Mouse (Mus musculus) urinary bladder, postnatal 25 days (tissue): ENCODE results near the gene Tob2.

Experiments used
- DNase-seq: peaks from one replicate; pipeline ENCODE4 v3.0.0; 2022; ENCODE audit warnings: low spot score

The Tob2 gene

DNA sequence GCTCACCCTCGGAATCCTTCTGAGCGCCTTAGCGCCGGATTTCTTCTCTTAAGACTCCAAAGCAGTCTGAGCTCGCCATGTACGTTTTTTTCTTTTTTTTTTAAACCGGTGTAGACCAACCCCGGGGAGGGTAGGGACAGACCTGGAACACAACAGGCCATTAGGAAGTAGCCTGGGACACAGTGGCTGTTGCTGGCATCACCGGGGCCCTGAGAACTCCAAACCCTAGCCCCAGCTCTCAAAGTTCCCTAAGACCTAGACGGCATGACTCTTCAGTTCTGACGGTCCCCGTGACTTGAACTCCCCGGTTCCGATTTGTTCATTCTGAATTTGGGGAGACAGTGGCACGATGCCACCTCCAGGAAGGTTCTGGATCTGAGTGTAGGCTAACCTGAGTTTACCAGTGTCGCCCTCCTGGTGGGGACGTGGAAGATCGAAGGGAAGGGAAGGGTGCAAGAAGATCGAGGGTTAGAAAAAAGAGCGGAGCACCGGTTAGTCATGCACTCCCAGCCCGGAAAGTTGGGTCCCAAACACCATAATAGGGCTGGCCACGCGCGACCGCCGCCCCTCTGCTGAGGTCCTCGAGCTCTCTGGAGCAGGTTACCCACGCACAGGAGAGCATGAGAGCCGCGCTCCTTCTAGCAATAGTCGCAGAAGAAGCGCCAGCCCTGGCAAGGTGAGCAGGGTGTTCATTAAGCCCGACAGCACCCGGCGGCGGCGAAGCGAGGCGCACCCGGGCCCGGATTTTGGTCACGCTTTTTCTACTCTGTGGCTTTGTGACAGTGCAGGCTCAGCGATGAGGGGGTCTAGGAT lies at the start of gene Tob2:
Gene Tob2, minus strand, starts transcription at position 280 of the 813 bp plus-strand sequence.
- DNase-seq, result peak; percentile 51

DNA sequence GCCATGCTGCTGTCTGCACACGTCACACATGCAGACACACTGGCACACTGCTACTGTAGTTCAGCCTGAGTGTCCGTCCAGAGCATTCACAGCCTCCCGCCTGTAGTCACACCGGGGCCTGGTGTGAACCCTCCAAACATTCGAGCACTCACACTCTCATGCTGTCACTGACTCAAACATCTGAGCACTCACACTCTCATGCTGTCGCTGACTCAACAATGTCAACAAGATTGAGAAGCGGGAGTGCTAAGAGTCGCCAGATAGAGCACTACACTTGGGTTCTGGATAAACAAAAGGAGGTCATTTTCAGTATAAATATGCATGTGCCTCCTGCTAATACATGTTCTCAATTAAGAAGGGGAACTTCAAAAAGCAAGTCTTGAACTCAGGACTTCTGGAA lies 49.4 kb upstream of the Tob2 start:
- DNase-seq, result no peak

DNA sequence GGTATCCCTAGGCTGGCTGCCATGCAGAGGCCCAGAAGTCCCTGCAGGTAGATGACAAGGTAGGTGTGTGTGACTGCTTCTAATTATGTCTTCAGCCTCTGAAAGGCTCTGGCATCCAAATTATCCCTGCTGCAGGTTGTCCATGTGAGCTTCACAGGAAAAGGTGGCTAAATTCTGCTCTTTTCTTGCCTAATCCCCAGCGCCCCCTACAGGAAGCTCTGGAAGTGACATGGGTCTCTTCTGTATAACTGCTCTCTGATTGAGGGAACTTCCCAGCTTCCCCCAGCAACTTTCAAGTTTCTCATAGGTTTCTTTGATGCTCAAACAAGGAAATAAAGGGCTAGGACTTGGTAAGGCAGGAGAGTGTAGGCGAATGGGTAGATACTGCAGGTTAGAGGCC lies 46.3 kb upstream of the Tob2 start:
- DNase-seq, result peak; percentile 69

DNA sequence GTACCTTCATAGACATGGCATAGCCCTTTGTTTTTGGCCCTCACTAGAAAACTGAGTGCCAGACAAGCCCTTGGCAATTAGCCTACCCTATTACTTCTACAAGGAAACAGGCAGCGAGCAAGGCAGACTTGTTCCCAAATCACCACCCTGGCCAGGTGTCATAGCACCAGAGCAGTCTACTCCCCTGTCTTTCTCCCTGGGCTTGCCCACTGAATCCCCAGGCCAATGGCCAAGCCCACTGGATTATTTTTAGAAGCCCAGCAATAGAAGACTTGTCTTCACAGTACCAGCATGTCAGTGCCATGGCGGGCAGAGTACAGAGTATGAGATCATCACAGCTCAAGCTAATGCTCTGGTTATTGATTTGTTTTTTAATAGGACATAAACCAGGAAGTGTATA lies 40.2 kb upstream of the Tob2 start:
- DNase-seq, result no peak

DNA sequence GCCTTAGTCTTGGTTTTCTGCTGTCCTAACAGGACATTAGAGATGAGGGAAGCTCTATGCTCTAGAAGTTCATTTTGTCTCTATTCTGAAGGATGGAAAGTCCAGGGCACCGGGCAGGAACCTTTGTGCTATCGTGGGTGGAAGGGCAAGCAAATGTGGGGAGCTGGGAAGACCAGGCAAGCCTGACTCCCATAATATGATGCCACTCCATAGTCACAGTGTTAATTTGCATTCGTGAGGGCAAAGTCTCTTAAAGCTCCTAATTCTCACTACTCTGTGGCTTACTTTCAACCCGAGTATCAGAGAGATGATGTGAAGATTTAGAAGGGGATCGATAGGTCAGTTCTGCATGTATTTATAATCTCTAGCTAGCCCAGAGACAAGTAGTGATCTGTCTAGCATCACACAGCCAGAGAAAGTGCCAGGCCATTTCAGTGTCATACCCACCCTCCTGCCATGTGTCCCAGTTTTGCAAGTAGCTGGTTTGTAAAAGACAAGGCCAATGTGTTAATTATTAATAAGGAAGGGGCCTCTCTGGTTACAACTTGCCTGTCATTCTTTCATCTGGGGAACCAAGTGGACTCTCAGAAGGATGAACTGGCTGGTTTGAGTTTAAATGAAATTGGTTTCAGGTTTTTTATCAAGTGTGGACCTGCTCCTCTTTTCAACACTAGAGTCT lies 39.1 kb upstream of the Tob2 start:
- no peak for DNase-seq

DNA sequence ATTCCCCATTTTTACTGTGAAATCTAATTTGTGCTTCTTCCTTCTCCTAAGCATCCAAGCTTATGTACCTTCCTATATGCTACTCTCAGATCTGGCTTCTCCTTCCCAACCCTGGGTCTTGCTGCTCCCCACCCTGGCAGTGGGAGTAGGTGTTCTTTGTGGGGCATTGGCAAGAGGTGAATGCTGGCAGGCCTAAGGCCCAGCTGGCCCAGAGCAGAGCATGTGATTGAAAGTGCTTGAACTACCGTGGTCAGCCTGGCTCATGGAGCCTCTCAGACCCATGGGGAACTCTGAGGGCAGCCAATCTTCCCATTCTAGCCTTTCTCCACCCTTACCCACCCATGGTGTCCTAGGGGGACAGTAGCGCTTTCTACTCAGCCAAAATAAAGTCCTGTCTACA lies 37.8 kb upstream of the Tob2 start:
- no peak for DNase-seq

DNA sequence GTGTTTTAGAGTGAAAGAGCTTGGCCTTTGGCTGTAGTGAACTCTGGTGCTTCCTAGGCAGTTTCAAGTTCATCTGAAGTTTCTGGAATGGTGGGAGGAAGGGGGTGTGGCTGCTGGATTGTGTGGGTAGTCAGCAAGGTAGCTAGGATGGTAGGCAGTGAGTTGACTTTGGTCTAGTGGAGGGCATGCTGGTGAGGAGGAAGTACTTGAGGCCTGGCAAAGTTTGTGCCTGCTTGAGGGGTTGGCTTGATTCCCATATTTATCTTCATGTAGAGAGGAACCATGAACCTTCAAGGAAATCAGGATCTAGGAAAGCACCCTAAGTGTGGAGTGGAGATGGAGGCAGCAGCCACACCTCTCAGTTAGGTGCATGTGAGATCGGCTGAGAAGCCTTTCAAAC lies 35.4 kb upstream of the Tob2 start:
- DNase-seq, result no peak

DNA sequence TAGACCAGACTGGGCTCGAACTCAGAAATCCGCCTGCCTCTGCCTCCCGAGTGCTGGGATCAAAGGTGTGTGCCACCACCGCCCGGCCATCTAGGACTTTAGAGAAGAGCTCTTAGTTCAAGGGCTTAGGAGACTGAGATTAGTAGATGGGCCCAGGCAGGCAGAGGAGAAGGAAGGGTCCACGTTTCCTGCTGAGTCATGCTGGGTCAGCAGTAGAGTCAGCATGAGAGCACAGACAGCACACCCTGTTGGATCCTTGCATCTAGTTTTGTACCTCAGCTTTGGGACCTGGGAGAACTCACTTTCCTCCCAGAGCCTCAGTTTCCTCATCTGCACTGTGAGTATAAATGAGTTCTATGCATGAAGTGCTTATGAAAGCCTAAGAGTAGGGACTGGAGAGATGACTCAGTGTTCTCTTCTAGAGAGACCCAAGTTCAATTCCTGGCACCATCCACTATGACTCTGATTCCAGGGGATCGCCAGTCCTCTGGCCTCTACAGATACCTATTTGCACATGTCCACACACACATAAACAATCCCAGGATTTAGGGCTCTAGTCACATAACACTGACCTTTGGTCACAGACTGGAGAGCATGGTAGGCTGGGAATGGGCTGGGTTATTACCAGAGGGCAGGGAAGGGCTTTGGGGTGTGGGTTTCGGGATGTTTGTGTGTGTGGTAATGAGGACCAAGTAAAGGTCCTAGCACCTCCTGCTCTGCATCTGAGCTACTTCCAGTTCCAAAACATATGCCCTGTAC lies 33.4 kb upstream of the Tob2 start:
- no peak for DNase-seq

DNA sequence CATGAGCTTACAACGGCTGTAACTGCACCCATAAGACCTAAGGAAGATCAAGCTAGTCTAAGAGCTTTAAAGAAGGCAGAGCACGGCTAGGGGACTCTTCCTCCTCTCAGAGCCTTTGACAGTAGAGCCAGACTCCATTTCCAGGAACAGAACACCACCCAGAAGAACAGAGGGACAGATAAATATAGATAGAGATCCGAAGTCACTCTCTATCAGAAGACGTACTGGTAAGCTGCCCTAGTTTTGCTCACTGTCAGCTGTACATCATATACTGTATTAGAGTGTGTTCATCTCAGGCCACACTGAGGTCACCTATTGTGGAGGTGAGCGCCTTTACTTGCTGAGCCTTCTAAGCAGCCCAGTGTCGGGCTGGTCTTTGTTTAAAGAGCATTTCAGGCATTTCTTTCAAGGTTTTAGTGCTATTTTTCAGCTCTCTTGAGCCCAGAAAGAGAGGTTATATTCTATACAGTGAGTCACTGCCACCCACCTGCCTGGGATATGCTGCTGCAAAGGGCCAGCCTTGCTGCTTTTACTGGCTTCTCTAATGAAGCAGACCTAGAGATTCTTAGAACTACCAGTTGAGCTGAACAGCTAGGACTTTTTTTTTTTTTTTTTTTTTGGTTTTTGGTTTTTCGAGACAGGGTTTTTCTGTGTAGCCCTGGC lies 32.7 kb upstream of the Tob2 start:
- no peak for DNase-seq

DNA sequence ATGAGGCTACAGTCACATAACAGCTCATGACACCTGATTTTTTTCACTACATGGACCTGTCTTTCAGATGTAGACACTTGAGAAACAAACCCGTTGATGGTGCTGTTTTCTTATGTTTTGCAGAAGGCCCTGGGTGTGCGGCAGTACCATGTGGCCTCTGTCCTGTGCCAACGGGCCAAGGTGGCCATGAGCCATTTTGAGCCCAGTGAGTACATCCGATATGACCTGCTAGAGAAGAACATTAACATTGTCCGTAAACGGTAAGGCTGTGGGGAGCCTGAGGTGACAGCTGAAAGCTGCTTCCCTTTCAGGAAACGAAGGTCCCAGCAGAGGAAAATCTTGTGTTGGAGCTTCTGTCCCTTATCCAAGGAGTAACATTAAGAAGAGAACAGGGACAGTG lies 30.6 kb upstream of the Tob2 start:
- DNase-seq, result no peak

DNA sequence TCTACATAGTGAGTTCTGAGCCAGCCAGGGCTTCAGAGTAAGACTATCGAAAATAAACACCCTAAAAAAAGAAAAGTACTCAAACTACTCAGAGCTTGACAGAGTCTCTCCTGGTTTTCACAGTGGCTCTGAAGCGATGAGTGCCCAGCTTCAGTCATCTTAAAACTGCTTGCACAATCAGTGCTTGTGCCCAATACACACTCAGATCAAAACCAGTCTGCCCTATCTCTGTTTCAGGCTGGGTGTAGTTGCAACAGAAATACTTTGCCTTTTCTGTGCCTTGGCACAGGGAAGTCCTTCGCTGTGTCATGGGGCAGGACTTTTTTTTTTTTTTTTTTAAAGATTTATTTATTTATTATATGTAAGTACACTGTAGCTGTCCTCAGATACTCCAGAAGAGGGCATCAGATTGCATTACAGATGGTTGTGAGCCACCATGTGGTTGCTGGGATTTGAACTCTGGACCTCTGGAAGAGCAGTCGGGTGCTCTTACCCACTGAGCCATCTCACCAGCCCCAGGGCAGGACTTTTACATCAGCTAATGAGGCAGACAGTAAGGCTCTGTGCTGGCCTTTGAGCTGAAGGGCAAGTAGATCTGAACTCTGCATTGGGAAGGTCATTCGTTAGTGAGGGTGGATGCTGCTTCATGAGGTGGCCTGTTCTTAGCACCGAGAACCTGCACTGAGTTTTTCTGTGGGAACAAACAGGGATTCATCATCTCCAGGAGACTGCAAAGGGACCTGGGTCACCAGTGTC lies 28.4 kb upstream of the Tob2 start:
- DNase-seq, result no peak

DNA sequence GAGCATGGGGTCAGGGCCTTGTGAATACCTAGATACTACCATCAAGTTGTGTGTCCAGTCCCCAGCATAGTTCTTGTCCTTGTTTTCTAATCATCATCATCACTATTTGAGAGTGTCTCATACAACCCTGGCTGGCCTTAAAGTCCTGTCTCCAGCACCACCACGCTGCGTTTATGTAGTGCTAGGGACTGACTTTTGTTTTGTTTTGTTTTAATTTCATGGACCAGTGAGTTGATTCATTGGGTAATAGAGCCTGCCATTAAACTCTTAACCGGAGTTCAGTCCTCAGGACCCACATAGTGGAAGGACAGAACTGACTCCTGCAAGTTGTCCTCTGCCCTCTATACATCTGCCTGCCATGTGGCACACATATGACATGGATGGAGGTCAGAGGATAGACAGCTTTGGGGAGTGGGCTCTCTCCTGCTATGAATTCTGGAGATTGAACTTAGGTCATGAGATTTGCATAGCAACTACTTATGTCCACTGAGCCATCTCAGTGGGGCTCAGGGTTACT lies 26.9 kb upstream of the Tob2 start:
- no peak for DNase-seq

DNA sequence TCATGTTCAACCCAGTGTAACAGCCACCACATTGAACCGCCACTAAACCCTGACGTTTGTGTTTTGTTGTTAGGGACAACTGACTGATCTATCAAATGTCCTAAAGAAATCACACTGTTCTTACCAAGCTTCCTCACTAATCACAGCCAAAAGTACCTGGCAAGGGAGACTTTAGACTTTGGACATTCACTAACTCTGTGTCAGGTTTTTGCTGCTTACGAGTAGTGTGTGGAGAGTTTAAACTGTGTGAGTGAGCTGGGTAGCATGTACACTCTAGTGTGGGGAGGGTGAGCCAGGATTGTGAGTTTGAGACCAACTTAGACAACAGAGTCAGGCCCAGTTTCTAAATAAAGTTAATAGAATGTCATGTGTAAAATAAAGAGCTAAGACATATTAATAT lies 23.8 kb upstream of the Tob2 start:
- DNase-seq, result no peak

DNA sequence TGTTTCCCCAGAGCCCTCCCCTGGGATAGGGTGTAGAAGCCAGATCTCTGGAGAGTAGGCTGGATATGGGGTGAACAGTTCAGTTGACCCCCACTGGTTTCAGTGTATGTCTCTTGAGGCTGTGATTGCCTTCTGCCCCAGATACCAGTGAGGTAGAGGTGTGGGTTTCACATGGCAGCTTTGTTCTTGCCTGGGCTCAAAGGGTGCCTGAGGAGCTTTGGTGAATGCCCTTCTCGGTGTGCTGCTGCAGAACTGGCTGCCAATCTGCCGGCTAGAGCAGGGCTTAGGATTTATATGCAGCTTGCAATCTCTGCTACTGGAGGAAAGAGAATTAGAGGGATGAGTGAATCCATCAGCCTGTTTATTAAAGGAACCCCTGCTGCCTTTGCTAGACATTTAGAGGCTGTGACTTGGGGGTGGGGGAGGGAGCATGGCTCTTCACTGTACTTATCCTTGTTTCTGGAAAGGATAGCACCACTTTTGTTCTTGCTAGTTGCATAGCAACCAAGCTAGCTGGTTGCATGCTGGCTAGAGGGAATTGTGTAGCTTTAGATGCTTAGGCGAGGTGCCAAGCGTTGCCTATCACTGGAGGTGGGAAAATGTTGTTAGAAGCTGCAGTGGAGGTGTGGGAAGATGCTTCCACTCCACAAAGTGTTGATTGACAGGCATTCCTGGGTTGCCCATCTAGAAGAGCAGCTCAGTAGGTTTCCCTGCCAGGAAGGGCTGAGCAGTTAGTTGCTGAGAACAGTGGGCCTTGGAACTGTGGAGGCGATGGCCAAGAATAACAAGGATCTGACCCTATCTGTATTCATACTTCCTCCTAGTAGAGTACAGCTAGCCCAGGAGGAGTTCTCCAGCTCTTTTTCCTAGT lies 21.2 kb upstream of the Tob2 start:
- DNase-seq, result no peak

DNA sequence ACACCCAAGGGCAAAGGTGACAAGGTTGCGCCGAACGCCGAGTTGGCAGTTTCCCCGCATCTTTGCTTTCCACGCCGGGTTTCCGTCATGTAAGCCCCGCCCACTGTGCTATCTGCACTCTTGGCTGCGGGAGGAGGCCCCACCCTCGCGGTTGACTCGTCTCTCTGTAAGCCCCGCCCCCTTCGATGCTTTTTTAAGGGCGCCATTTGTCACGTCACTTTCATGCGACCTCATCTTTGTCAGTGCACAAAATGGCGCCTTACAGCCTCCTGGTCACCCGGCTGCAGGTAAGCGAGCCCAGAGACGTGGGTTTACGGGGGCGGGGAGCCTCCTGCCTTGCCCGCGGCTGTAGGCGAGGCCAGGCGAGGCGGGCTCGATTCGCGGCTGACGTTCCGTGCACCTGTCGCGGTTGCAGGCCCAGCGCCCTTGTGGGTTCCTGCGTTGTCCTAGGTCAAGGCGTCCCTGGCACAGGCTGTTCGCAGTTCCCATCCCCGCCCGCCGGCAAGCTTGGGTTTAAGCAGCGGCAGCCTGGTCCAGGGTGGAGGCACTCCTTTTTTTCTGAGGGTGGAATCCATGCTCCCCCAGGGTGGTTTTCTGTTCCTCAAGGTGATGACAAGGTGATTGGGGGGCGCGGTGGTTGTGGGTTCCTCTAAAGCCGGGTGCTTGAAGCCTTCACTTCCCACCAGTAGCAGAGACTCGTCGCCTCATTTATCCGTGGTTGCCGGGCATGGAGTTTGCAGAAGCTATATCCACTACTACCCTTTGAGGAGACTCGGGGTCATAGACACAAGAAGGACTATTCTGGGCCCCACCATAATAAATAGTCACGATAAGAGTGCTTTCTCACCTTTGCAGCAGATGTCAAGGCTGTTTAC lies 13.9 kb upstream of the Tob2 start, which contains the start of gene Aco2:
Gene Aco2, plus strand, starts transcription at position 48 of the 875 bp plus-strand sequence.
- DNase-seq, result peak; percentile 99

DNA sequence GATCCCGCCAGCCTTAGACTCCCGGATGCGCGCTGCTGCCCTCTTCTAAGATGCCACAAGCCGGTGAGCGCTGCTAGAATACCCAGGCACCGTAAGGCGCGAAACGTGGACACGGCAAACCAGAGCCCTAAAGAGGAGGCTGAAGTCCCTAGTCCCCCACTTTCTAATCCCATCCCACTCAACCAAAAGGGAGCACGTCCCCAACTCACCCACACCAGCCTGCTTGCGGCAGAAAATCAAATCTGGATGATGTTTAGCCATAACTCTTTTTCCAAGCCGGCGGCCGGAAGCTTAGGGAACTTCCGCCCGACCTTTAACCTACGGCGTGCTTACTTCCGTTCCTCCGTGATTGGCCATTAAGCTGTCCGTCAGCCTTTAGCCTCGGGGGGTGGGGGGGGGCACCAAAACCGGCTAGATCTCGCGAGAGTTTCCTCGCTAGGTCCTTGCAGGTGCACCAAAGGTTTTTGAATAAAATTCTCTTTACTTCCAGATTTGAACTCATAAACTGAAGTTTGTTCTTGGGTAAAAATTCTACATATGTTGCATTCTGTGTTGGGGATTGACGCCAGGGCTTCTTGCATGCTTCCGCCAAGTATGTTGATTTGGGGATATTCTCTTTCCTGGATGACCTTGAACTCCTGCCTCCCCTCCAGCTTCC lies 13.1 kb upstream of the Tob2 start, which contains the start of gene Phf5a:
Gene Phf5a, minus strand, starts transcription at position 308 of the 658 bp plus-strand sequence.
- DNase-seq, result peak; percentile 83

DNA sequence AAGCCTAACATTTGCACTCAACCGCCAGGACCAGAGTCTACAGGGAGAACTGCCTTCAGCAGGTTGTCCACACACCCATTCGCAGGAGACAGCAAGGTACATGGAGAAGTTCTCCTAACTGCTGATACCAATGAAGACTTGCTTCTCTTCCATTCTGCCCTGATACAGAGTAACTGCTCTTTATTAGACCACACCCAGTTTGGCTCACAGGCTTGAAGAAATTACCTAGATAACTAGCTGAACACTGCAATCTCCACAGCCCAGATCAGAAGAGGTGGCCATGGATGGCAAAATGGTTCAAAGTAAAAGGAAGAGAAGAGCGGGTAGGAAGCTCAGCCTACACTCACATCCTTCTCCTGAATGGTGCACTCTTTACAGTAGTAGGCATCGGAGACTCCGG lies 11.4 kb upstream of the Tob2 start:
- no peak for DNase-seq

DNA sequence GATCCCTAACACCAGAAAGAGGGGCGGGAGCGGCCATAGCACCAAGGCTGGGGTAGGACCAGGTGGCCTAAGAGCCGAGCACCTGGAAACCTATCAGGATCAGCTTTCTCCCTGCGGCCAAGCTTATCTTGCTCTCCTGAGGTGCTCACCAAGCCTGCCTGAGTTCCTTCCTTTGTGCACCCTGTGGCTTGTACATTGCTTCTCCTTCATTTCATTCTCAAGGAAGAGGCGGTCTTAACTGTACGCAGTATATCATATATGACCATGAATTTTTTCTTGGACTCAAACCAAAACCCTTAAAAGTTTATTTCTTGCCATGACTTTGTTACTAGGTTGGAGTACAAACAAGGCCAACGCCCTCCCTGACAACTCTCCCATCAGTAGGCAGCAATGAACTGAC lies 5.6 kb upstream of the Tob2 start:
- no peak for DNase-seq
